Mouse (Mus musculus): ENCODE measurements around the gene Gm45194. TPM values are rescaled to one million over a fixed set of nuclear protein-coding genes. Genes with fewer than 3 reads are reported as not detected.

The Gm45194 gene
- polyA plus RNA-seq, 1 experiment from 2014 or later: 0.84 TPM

DNA sequence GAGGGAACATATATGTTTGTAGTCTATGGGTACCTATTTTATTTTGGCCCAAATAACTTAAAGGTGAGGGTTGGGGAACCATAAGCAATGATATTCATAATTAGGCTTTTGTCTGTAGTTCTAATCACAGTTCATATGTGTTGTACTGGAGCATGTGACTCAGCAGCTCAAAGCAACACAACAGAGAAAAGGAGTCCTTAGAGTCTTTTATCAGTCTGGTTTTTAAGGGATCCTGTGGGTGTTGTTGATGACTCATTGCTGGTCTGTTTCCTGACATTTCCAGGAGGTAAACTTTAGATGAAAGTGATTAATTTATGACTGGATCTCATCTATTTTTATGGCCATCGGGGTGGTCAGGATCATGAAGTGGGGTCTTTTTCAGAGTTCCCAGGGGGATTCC, 382.4 kb downstream of the Gm45194 start:
- no peaks in the 10 kb centered on the region for H3K36me3 ChIP-seq (ENCODE audit: poor library complexity, severe bottlenecking)
- H3K4me3 ChIP-seq: no peak overlapping the region
- H3K27ac ChIP-seq: no peak overlapping the region
- no peaks in the 10 kb centered on the region for H3K9me3 ChIP-seq (replicated peaks)
- ATAC-seq: no peak
- H3K4me1 ChIP-seq: no peaks in the 10 kb centered on the region
- WGBS: 89% methylated on average over 1 of the region's 1 CpGs
- no peak overlapping the region for H3K9ac ChIP-seq
- no peak overlapping the region for H3K4me2 ChIP-seq
- no peaks in the 10 kb centered on the region for H3K27me3 ChIP-seq

Other genes starting within 250 kb of the Gm45194 start
- gene Hdx, start 194.3 kb upstream of the Gm45194 start, polyA plus RNA-seq (2015; fragmentation: Nextera tagmentation; extraction: Ambion mirVana): 1.9 and 2.1 TPM in 2 replicates
- 0.89 and 1.7 TPM in 2 replicates for gene Tex16, start 119.6 kb downstream of the Gm45194 start, polyA plus RNA-seq (2015; fragmentation: Nextera tagmentation; extraction: Ambion mirVana)

Data from forebrain, embryonic 13.5 days (tissue).